Mouse (Mus musculus): ENCODE measurements around the gene Map2k5. TPM values are rescaled to one million over a fixed set of nuclear protein-coding genes. Genes with fewer than 3 reads are reported as not detected.

Map2k5 gene
- total RNA-seq, 2 experiments from 2014 or later, result 33.7 to 37.4 TPM

- DNase-seq (ENCODE audit: extremely low spot score in 1 of 2, low spot score in 1 of 2), result no peak
Observed at GRCm38 (mm10) chr9:63148410-63149371, 229.0 kb downstream of the Map2k5 start, which contains the start of gene Skor1. Gene Skor1 (minus strand): TSS chr9:63148961.

- DNase-seq (ENCODE audit: extremely low spot score in 1 of 2, low spot score in 1 of 2), result no peak
Observed at GRCm38 (mm10) chr9:63147786-63148409, 229.8 kb downstream of the Map2k5 start.

GRCm38 (mm10) chr9:63147296-63147695, 230.4 kb downstream of the Map2k5 start:
- DNase-seq (ENCODE audit: extremely low spot score in 1 of 2, low spot score in 1 of 2), result no peak

- no peak for DNase-seq (ENCODE audit: extremely low spot score in 1 of 2, low spot score in 1 of 2)
Observed at GRCm38 (mm10) chr9:63146856-63147274, 230.8 kb downstream of the Map2k5 start.

GRCm38 (mm10) chr9:63146126-63146855, 231.4 kb downstream of the Map2k5 start:
- DNase-seq (ENCODE audit: extremely low spot score in 1 of 2, low spot score in 1 of 2), result no peak

- no peak for DNase-seq (ENCODE audit: extremely low spot score in 1 of 2, low spot score in 1 of 2)
Observed at GRCm38 (mm10) chr9:63145249-63146125, 232.2 kb downstream of the Map2k5 start.

GRCm38 (mm10) chr9:63144502-63145248, 233.0 kb downstream of the Map2k5 start:
- DNase-seq (ENCODE audit: extremely low spot score in 1 of 2, low spot score in 1 of 2), result no peak

GRCm38 (mm10) chr9:63143641-63144501, 233.8 kb downstream of the Map2k5 start:
- no peak for DNase-seq (ENCODE audit: extremely low spot score in 1 of 2, low spot score in 1 of 2)

- no peak for DNase-seq (ENCODE audit: extremely low spot score in 1 of 2, low spot score in 1 of 2)
Observed at GRCm38 (mm10) chr9:63143227-63143626, 234.5 kb downstream of the Map2k5 start.

GRCm38 (mm10) chr9:63142335-63143036, 235.2 kb downstream of the Map2k5 start:
- DNase-seq (ENCODE audit: extremely low spot score in 1 of 2, low spot score in 1 of 2), result no peak

GRCm38 (mm10) chr9:63141641-63142334, 235.9 kb downstream of the Map2k5 start:
- no peak for DNase-seq (ENCODE audit: extremely low spot score in 1 of 2, low spot score in 1 of 2)

GRCm38 (mm10) chr9:63140211-63140610, 237.5 kb downstream of the Map2k5 start:
- DNase-seq (ENCODE audit: extremely low spot score in 1 of 2, low spot score in 1 of 2), result no peak

GRCm38 (mm10) chr9:63139661-63140060, 238.0 kb downstream of the Map2k5 start:
- DNase-seq (ENCODE audit: extremely low spot score in 1 of 2, low spot score in 1 of 2), result no peak

GRCm38 (mm10) chr9:63138481-63138967, 239.2 kb downstream of the Map2k5 start:
- DNase-seq (ENCODE audit: extremely low spot score in 1 of 2, low spot score in 1 of 2), result no peak

- no peak for DNase-seq (ENCODE audit: extremely low spot score in 1 of 2, low spot score in 1 of 2)
Observed at GRCm38 (mm10) chr9:63137615-63137915, 240.1 kb downstream of the Map2k5 start.

GRCm38 (mm10) chr9:63136756-63137614, 240.7 kb downstream of the Map2k5 start:
- DNase-seq (ENCODE audit: extremely low spot score in 1 of 2, low spot score in 1 of 2), result no peak

Measured in layer of hippocampus, postnatal 25 days (tissue).